Mouse (Mus musculus) CH12.LX (cell line): ENCODE measurements around the gene Sema6d. TPM values are rescaled to one million over a fixed set of nuclear protein-coding genes. Genes with fewer than 3 reads are reported as not detected.

ENCODE experiments used
- DNase-seq: peaks from one replicate; pipeline ENCODE4 v3.0.0-alpha.2; 2013; ENCODE audit errors: extremely low read depth
- H3K27ac ChIP-seq: 2 replicates; pipeline ENCODE4 v1.5.1; 2012; ENCODE audit warnings: low read depth, mild to moderate bottlenecking, control low read depth, moderate library complexity; ENCODE audit not compliant: insufficient read depth
- H3K27me3 ChIP-seq: replicated peaks from 2 replicates; pipeline ENCODE3; 2012; ENCODE audit warnings: inconsistent platforms
- H3K36me3 ChIP-seq, 2 experiments: replicated peaks in 1 of 2; 2 replicates each; pipeline versions ENCODE3 to v1.6.1; 2012; ENCODE audit warnings: inconsistent platforms in 1 of 2, low read length in 1 of 2, mild to moderate bottlenecking in 1 of 2, mixed read lengths in 1 of 2, moderate library complexity in 1 of 2; ENCODE audit not compliant: control insufficient read depth in 1 of 2, insufficient read depth in 1 of 2
- H3K4me1 ChIP-seq, 2 experiments: 2 replicates each; pipeline ENCODE4 v1.6.1; 2012; ENCODE audit warnings: inconsistent platforms in 1 of 2, moderate library complexity in 1 of 2; ENCODE audit not compliant: insufficient read depth in 2 of 2, control insufficient read depth in 1 of 2
- H3K4me2 ChIP-seq: 2 replicates; pipeline ENCODE4 v1.6.1; 2012; ENCODE audit warnings: low read depth, mild to moderate bottlenecking, control low read depth; ENCODE audit not compliant: poor library complexity, insufficient read depth, severe bottlenecking
- H3K4me3 ChIP-seq, 3 experiments: fragments of 150-350 bp in 1 of 3; sonication (generic) in 1 of 3; replicated peaks in 1 of 3; 2 replicates each; pipeline versions ENCODE3 to v1.5.1; 2011 to 2012; ENCODE audit warnings: low read depth in 2 of 3, low read length in 2 of 3, mild to moderate bottlenecking in 2 of 3, moderate library complexity in 2 of 3, control low read depth in 1 of 3, improper control_type of control experiment in 1 of 3, inconsistent platforms in 1 of 3, mixed read lengths in 1 of 3; ENCODE audit not compliant: poor library complexity in 1 of 3
- H3K79me2 ChIP-seq: replicated peaks from 2 replicates; pipeline ENCODE4 v1.6.1; 2012; ENCODE audit warnings: mild to moderate bottlenecking, moderate library complexity; ENCODE audit not compliant: control insufficient read depth, poor library complexity, insufficient read depth, severe bottlenecking; ENCODE audit errors: extremely low read depth
- H3K9ac ChIP-seq: 2 replicates; pipeline ENCODE4 v1.6.1; 2012; ENCODE audit warnings: low read depth, mild to moderate bottlenecking, control low read depth, moderate library complexity; ENCODE audit not compliant: insufficient read depth
- H3K9me3 ChIP-seq: replicated peaks from 2 replicates; pipeline ENCODE3; 2012; ENCODE audit warnings: low read length, inconsistent platforms, mixed read lengths
- BHLHE40 ChIP-seq: IDR thresholded peaks from 2 replicates; pipeline ENCODE4 v1.6.1; 2011; ENCODE audit warnings: mild to moderate bottlenecking, low read depth, low read length, improper control_type of control experiment
- CHD1 ChIP-seq: IDR thresholded peaks from 2 replicates; pipeline ENCODE4 v1.6.1; 2012; ENCODE audit warnings: low read depth, low read length, improper control_type of control experiment, inconsistent platforms
- CHD2 ChIP-seq: IDR thresholded peaks from 2 replicates; pipeline ENCODE4 v1.6.1; 2011; ENCODE audit warnings: low read length, improper control_type of control experiment
- CTCF ChIP-seq, 2 experiments: IDR thresholded peaks in 1 of 2; conservative IDR thresholded peaks in 1 of 2; 2 replicates each; pipeline ENCODE4 v1.5.1; 2011 to 2012; ENCODE audit warnings: low read depth in 2 of 2, low read length in 2 of 2, improper control_type of control experiment in 1 of 2, inconsistent platforms in 1 of 2, mild to moderate bottlenecking in 1 of 2, moderate library complexity in 1 of 2
- GABPA ChIP-seq: IDR thresholded peaks from 2 replicates; pipeline ENCODE4 v1.6.1; 2012; ENCODE audit warnings: low read depth, low read length, improper control_type of control experiment, inconsistent platforms; ENCODE audit not compliant: insufficient replicate concordance
- HCFC1 ChIP-seq: IDR thresholded peaks from 2 replicates; pipeline ENCODE4 v1.6.1; 2012; ENCODE audit warnings: low read depth, mild to moderate bottlenecking, inconsistent platforms, low read length, improper control_type of control experiment
- JUN ChIP-seq: IDR thresholded peaks from 2 replicates; pipeline ENCODE4 v1.6.1; 2011; ENCODE audit warnings: low read depth, mild to moderate bottlenecking, low read length, improper control_type of control experiment, moderate library complexity; ENCODE audit not compliant: insufficient read depth
- JUND ChIP-seq: conservative IDR thresholded peaks from 2 replicates; pipeline ENCODE4 v1.6.1; 2011; ENCODE audit warnings: low read depth, low read length, improper control_type of control experiment
- MAX ChIP-seq: IDR thresholded peaks from 2 replicates; pipeline ENCODE4 v1.6.1; 2011; ENCODE audit warnings: low read length, improper control_type of control experiment
- MAZ ChIP-seq: IDR thresholded peaks from 2 replicates; pipeline ENCODE4 v1.6.1; 2012; ENCODE audit warnings: low read depth, mild to moderate bottlenecking, inconsistent platforms, low read length, improper control_type of control experiment, moderate library complexity
- MEF2A ChIP-seq: IDR thresholded peaks from 2 replicates; pipeline ENCODE4 v1.6.1; 2014; ENCODE audit warnings: low read depth, mild to moderate bottlenecking, inconsistent platforms, low read length, improper control_type of control experiment, borderline replicate concordance
- MXI1 ChIP-seq: IDR thresholded peaks from 2 replicates; pipeline ENCODE4 v1.6.1; 2011; ENCODE audit warnings: mild to moderate bottlenecking, low read depth, low read length, improper control_type of control experiment
- NELFE ChIP-seq: IDR thresholded peaks from 2 replicates; pipeline ENCODE4 v1.6.1; 2011; ENCODE audit warnings: low read depth, low read length, improper control_type of control experiment
- NRF1 ChIP-seq: IDR thresholded peaks from 2 replicates; pipeline ENCODE4 v1.6.1; 2014; ENCODE audit warnings: low read depth, mild to moderate bottlenecking, inconsistent platforms, low read length, improper control_type of control experiment, moderate library complexity
- PAX5 ChIP-seq: IDR thresholded peaks from 2 replicates; pipeline ENCODE4 v1.6.1; 2012; ENCODE audit warnings: low read length, inconsistent platforms, mixed read lengths
- SIN3A ChIP-seq: IDR thresholded peaks from 2 replicates; pipeline ENCODE4 v1.6.1; 2012; ENCODE audit warnings: low read length, improper control_type of control experiment, inconsistent platforms
- SMC3 ChIP-seq: IDR thresholded peaks from 2 replicates; pipeline ENCODE4 v1.6.1; 2011; ENCODE audit warnings: low read depth, low read length, improper control_type of control experiment
- TBP ChIP-seq: conservative IDR thresholded peaks from 2 replicates; pipeline ENCODE4 v1.6.1; 2011; ENCODE audit warnings: low read depth, low read length, improper control_type of control experiment
- UBTF ChIP-seq: IDR thresholded peaks from 2 replicates; pipeline ENCODE4 v1.6.1; 2012; ENCODE audit warnings: low read depth, mild to moderate bottlenecking, inconsistent platforms, low read length, improper control_type of control experiment, moderate library complexity
- USF1 ChIP-seq: IDR thresholded peaks from 2 replicates; pipeline ENCODE4 v1.6.1; 2014; ENCODE audit warnings: low read depth, mild to moderate bottlenecking, inconsistent platforms, low read length, improper control_type of control experiment
- ZC3H11A ChIP-seq: IDR thresholded peaks from 2 replicates; pipeline ENCODE4 v1.6.1; 2012; ENCODE audit warnings: low read depth, mild to moderate bottlenecking, inconsistent platforms, low read length, improper control_type of control experiment
- ZKSCAN1 ChIP-seq: IDR thresholded peaks from 2 replicates; pipeline ENCODE4 v1.6.1; 2012; ENCODE audit warnings: low read depth, inconsistent platforms, low read length, improper control_type of control experiment, borderline replicate concordance
- ZMIZ1 ChIP-seq: IDR thresholded peaks from 2 replicates; pipeline ENCODE4 v1.6.1; 2012; ENCODE audit warnings: low read depth, mild to moderate bottlenecking, inconsistent platforms, low read length, improper control_type of control experiment
- dilution Hi-C: fragments of 300-500 bp; cut with MboI; formaldehyde crosslinking; loops from 2 replicates; pipeline ENCODE4 v1.14.3; 2020; ENCODE audit warnings: low sequenced_read_pairs; ENCODE audit not compliant: extremely low pct_unique_long_range_greater_than_20kb, extremely low pct_ligation_motif_present
- in situ Hi-C: fragments of 300-500 bp; cut with MboI; formaldehyde crosslinking; loops from 3 replicates; pipeline ENCODE4 v1.14.3; 2019; ENCODE audit warnings: low sequenced_read_pairs, low pct_ligation_motif_present, low pct_unique_long_range_greater_than_20kb, mixed read lengths
- polyA plus RNA-seq: library from polyadenylated mRNA; unstranded; fragments of >175 nt; gene quantifications from 2 replicates; pipeline ENCODE4 v1.2.1, GENCODE M21; 2012; ENCODE audit warnings: low read depth; ENCODE audit not compliant: insufficient read length
- total RNA-seq, 2 experiments: library from RNA; depleted of rRNA; stranded (reverse); fragments of 300-350 nt in 1 of 2; fragments of >200 nt in 1 of 2; gene quantifications; 2 replicates each; pipeline ENCODE4 v1.2.3; 2012 to 2014

Gene Sema6d
- total and polyA plus RNA-seq, 3 experiments: not detected

GRCm38 (mm10) chr2:124642131-124642530, 552.4 kb downstream of the Sema6d start:
- Histone ChIP-seq H3K27me3 (no peaks in the 10 kb centered on the region), H3K9ac (no peak overlapping the region), H3K36me3 (no peaks in the 10 kb centered on the region), H3K4me1 (no peaks in the 10 kb centered on the region), H3K79me2 (no peaks in the 10 kb centered on the region), H3K27ac (no peak overlapping the region), H3K4me3 (no peak overlapping the region), H3K4me2 (no peak overlapping the region), H3K9me3 (peaks cover 92% of the 10 kb centered on the region)
- dilution Hi-C loops: no loop called here
- in situ Hi-C loops: no loop called here
- no peak for TF ChIP-seq CHD2
- no peak for DNase-seq

- Histone ChIP-seq H3K4me3 (no peak overlapping the region), H3K27me3 (no peaks in the 10 kb centered on the region), H3K36me3 (no peaks in the 10 kb centered on the region), H3K9ac (no peak overlapping the region), H3K4me1 (no peaks in the 10 kb centered on the region), H3K79me2 (no peaks in the 10 kb centered on the region), H3K4me2 (no peak overlapping the region), H3K9me3 (peaks cover 64% of the 10 kb centered on the region), H3K27ac (no peak overlapping the region)
- in situ Hi-C loops: no loop called here
- no peak for DNase-seq
- TF ChIP-seq NELFE (no peak), ZKSCAN1 (no peak), BHLHE40 (no peak), PAX5 (no peak), SMC3 (no peak), MAX (no peak), MEF2A (no peak), JUND (no peak), UBTF (no peak), MAZ (no peak), HCFC1 (no peak), USF1 (no peak)
- dilution Hi-C loops: no loop called here
Measured at GRCm38 (mm10) chr2:124650609-124651008, 560.8 kb downstream of the Sema6d start.

- Histone ChIP-seq H3K4me3 (no peak overlapping the region), H3K36me3 (no peaks in the 10 kb centered on the region), H3K27me3 (no peaks in the 10 kb centered on the region), H3K9me3 (peaks cover 63% of the 10 kb centered on the region), H3K79me2 (no peaks in the 10 kb centered on the region), H3K4me1 (no peaks in the 10 kb centered on the region), H3K27ac (no peak overlapping the region), H3K4me2 (no peak overlapping the region), H3K9ac (no peak overlapping the region)
- TF ChIP-seq ZMIZ1 (no peak), MXI1 (no peak), ZC3H11A (no peak), JUN (no peak), CHD1 (no peak), HCFC1 (no peak), GABPA (no peak), TBP (no peak), NRF1 (no peak), SIN3A (no peak), CTCF (conservative IDR thresholded peaks at IDR 0.05 in 1 of 2, IDR thresholded peaks at IDR 0.05 in 1 of 2; ENCODE audit: low read depth in 2 of 2, low read length in 2 of 2) (no peak), ZKSCAN1 (no peak)
- dilution Hi-C loops (no loop called here), in situ Hi-C loops (no loop called here)
- no peak for DNase-seq
Measured at GRCm38 (mm10) chr2:124651146-124651545, 561.4 kb downstream of the Sema6d start.
